Mouse (Mus musculus) cerebellum, adult 2 months (tissue): ENCODE data around the gene Klhl10.

Source experiments
- CTCF ChIP-seq: fragments of 200-500 bp; IDR thresholded peaks from 2 replicates; pipeline ENCODE4 v1.5.1; 2011; ENCODE audit warnings: low read depth, mild to moderate bottlenecking, control low read depth, low read length, moderate library complexity, borderline replicate concordance; ENCODE audit not compliant: insufficient read depth
- POLR2A ChIP-seq: fragments of 200-500 bp; IDR thresholded peaks from 2 replicates; pipeline ENCODE4 v1.6.1; 2011; ENCODE audit warnings: low read length, control low read depth, borderline replicate concordance; ENCODE audit not compliant: insufficient read depth

GRCm38 (mm10) chr11:100426820-100427219 lies 14.9 kb upstream of the Klhl10 start:
- TF ChIP-seq POLR2A (no peak), CTCF (no peak)
